Mouse (Mus musculus) heart, postnatal 36 days (tissue): ENCODE measurements around the gene Mybpc1. TPM values are rescaled to one million over a fixed set of nuclear protein-coding genes. Genes with fewer than 3 reads are reported as not detected.
"Not testable (repeated sequence)": the region's sequence is repeated elsewhere in the genome, so short reads cannot be mapped to it uniquely, and the experiment has no call there.

Experiments
- DNase-seq, 2 experiments: peaks; one replicate each; pipeline ENCODE4 v3.0.0; 2021 to 2022
- intact Hi-C: fragments of 180-260 bp; cut with DNase I; formaldehyde crosslinking; loops from one replicate; pipeline ENCODE4 v1.15.1; 2025
- total RNA-seq, 2 experiments: library from RNA; stranded (reverse); gene quantifications; 2 replicates each; pipeline ENCODE4 v1.2.3; 2021

The Mybpc1 gene
- total RNA-seq, 2 experiments from 2014 or later = 0.39 to 0.49 TPM

DNA sequence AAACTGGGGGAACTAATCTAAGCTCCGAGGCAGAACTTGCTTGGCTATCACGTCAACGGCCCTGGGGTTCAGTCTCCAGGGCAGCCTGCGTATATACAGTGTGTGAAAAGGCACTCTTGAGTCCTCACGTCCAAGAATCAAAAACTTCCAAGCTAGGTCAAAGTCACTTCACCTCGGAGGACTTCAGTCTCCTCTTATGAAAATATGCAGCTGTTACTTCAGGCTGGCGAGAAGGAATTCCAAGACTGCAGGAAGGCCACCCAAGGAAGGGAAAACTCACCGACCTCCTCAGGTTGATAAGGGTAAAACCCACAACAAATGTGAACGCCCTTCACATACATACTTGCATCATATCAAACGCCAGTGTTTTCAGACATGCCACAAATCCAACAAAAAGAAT lies 103.6 kb downstream of the Mybpc1 start:
- DNase-seq = no peak
- intact Hi-C loops = loop anchor here (5.0 to 10.0 kb wide), 4 partner anchors 124 to 323 kb away; partner anchors contain the start of genes Dram1, Gnptab, Utp20 and Washc3

DNA sequence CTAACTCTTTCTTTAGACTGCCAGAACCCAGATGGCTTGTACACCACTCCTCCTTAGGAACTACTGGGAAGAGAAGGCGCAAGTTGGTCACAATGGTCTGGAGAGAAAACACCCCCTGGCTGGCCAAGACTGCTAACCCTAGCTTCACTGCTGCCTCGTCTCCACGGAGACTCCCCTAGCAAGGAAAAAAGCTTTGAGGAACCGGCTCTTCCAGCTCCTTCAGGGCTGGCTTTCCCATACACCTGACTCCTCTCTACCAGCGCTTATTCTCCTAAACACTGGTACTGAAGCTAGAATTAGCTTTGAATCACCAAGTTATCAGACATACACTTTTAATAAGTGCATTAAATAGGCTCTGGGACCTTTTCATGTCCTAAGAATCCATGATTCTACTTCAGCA lies 105.0 kb downstream of the Mybpc1 start:
- intact Hi-C loops = loop anchor here (5.0 to 10.0 kb wide), 4 partner anchors 123 to 325 kb away; partner anchors contain the start of genes Dram1, Gnptab, Utp20 and Washc3

DNA sequence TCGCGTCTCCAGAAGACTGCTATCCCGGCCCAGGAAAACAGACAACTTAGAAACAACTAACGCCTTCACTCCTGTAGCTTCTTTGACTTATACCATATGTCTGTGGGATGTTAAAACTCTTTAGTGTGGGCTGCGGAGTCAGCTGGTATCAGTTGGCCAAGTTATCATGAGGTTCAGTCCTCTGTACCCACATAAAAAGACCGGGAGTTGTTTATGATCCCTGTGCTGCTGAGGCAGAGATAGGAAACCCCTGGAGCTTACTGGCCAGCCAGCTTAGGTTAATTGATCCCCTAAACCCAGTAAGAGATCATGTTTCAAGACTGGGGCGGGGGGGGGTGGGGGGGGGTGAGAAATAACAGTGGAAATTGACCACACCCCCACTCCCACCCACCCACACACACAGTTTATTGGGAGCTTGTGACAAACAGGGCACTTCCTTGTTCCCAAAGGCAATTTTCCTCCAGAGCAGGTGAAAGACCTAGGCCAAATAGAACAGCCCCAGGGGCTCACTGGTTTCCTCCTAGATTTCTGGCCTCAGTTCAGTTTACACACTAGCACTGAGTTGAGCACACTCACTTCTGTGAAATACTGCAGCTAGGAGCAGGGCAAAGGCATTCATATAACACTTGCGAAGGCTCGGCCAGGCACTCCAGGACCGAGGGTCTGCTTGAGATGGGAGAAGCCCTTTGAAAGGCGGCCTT lies 107.9 kb downstream of the Mybpc1 start:
- no peak for DNase-seq
- intact Hi-C loops = no loop called here

More for the DNA sequence above, 105.0 kb downstream of the Mybpc1 start:
- no peak for DNase-seq

DNA sequence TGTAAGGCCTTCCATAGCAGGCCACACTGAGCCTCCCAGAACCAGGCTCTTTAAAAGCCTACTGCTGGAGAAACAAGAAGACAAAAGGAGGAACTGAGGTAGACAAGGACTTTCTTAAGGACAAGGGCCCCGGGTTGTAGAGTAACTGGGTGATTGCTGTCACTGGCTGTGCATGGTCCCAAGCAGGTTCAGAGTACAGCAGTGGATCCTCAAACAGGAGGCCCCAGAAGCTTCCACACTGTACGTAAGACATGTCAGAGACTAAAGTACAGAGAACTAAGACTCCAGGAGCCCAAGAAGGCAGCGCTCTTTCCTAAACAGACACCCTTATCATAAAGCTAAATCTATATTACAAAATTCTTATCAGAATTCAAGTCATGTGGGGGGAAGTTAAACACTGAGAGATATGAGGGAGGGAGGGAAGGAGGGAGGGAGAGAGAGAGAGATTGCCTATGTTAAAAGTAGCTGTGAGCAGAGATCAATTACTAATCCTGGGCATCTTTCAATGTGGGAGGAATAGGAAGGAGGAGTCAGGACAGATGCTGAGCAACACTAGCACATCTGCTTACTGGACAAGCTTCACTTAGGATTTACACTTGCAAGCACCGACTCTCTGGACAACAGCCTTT lies 109.9 kb downstream of the Mybpc1 start:
- DNase-seq = no peak
- intact Hi-C loops = no loop called here

DNA sequence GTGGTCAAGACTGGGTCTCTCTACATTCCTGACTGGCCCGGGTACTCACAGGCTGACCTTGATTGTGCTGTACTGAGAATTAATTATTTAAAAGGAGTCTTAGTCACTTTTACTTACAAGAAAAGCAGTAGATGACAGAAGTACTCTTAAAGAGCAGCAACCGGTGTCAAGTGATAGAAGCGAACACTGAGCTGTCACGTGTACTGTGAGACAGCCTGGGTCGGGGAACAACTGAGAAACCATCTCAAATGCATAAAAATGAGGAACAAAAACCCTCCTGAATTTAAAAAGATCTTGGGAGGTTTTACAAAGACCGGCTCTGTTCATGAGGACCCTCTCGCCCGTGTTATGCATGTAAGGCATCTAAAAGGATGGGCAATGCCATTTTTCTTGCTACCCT lies 112.3 kb downstream of the Mybpc1 start:
- no peak for DNase-seq
- intact Hi-C loops = no loop called here

DNA sequence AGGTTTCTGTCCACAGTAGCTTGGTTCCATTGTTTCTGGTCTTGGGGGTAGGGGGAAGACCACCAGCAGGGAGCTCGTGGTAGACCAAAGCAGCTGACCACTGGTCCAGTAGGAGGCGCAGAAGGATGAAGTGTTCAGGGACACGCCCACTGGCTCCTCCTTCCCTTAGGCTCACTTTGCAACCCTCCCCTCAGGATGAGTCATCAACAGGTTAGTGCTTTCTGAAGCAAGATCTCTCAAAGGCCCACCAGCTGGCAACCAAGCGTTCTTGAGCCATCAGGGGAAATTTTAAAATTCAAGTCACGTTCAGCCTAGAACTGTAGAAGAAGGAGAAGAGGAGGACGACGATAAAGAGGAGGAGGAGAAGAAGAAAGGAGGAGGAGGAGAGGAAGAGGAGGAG lies 113.3 kb downstream of the Mybpc1 start:
- intact Hi-C loops = no loop called here
- no peak for DNase-seq

DNA sequence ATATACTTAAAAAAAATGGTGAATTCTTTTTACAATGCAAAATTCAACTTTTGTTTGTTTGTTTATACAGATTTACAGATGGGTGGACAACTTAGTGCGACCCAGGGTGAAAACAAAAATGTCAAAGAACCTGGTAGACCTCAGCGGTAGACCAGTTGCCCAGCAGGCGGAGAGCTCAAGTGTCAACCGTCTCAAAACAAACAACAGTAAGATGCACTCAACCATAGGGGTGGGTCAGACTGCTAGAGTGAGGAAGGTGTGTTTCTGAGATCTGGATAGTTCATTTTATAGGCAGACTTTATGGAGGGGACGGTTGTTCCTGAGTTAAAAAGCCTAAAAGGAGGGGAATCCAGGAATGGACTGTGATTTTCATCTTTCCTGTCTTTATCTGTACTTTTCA lies 116.3 kb downstream of the Mybpc1 start:
- intact Hi-C loops = loop anchor here (5.0 kb wide), 1 partner anchor 179 kb away; no protein-coding TSS in a partner anchor
- no peak for DNase-seq

DNA sequence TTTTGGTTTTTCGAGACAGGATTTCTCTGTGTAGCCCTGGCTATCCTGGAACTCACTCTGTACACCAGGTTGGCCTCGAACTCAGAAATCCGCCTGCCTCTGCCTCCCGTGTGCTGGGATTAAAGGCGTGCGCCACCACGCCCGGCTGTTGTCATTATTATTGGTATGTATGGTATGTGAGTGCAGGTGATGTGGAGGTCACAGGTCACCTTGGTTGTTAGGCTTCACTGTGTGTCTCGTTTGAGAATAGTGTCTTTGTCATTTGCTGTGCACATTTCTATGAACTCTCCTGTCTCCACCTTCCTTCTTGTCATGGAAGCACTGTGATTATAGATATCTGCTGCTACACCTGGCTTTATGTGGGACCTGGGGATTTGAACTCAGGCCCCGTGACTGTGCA lies 122.1 kb downstream of the Mybpc1 start:
- intact Hi-C loops, DNase-seq: not testable (repeated sequence)

Other genes with a start within 250 kb of the Mybpc1 start
- 1 to 10 TPM; 3.0 to 3.9 TPM for gene Dram1, start 226.1 kb downstream of the Mybpc1 start, total RNA-seq
- gene Gnptab, start 226.0 kb downstream of the Mybpc1 start, total RNA-seq = 10 to 100 TPM; 31.2 to 32.1 TPM
- gene Sycp3, start 145.6 kb downstream of the Mybpc1 start, total RNA-seq = under 1 TPM in 1 of 2 experiments, not detected in 1; 0.25 TPM
- 100 to 1,000 TPM; 321 to 351 TPM for gene Chpt1, start 101.1 kb downstream of the Mybpc1 start, total RNA-seq
- under 1 TPM; 0.31 to 0.70 TPM for gene Spic, start 79.9 kb upstream of the Mybpc1 start, total RNA-seq
- gene Arl1, start 125.7 kb upstream of the Mybpc1 start, total RNA-seq = 10 to 100 TPM; 86.1 to 86.3 TPM
- 10 to 100 TPM; 12.9 to 14.3 TPM for gene Utp20, start 221.7 kb upstream of the Mybpc1 start, total RNA-seq